Mouse (Mus musculus) granulocyte monocyte progenitor cell, adult 5-6 weeks (primary cell): ENCODE measurements at regions not wholly inside any gene's neighbourhood (a gene's known extent, or its start where the extent isn't known, plus 50 kb on each side); places are given as distances from the start of the nearest gene placed in this dataset.

Source experiments
- ATAC-seq: replicated peaks from 2 replicates; pipeline ENCODE4 v1.8.0; 2016; ENCODE audit warnings: mild to moderate bottlenecking, moderate TSS enrichment, inconsistent platforms; ENCODE audit not compliant: poor library complexity, severe bottlenecking

DNA sequence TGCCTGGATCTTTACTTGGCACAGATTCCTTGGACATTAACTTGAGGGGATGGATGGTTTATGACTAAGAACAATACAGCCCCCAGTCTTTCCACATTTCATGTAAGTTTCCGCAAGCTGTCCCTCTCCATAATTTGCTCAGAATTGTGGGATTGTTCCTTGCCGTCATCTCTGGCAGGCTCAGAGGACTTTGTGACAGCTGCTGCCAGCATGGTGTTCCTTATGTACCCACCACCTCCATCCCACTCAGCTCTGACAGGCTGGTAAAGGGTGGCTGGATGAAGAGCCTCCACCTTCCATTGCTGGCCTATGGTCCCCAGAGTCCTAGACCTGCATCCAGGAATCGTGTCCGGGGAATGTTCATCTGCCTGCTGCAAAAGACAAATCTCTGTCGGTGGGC is 119.1 kb downstream of the Erv3 start:
- ATAC-seq: no peak

DNA sequence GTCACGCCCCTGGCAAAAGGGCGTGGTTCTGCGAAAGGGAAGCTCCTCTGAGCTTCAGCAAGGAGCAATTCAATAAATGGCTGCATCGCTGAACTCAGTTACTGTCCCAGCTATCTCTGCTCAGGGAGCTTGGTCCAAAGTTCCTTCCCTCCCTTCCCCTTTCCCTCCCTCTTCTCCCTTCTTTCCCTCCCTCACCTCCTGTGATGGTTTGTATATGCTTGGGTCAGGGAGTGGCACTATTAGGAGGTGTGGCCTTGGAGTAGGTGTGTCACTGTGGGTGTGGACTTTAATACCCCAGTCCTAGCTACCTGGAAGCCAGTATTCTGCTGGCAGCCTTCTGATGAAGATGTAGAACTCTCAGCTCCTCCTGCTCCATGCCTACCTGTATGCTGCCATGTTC is 120.5 kb downstream of the Erv3 start:
- ATAC-seq: no peak

DNA sequence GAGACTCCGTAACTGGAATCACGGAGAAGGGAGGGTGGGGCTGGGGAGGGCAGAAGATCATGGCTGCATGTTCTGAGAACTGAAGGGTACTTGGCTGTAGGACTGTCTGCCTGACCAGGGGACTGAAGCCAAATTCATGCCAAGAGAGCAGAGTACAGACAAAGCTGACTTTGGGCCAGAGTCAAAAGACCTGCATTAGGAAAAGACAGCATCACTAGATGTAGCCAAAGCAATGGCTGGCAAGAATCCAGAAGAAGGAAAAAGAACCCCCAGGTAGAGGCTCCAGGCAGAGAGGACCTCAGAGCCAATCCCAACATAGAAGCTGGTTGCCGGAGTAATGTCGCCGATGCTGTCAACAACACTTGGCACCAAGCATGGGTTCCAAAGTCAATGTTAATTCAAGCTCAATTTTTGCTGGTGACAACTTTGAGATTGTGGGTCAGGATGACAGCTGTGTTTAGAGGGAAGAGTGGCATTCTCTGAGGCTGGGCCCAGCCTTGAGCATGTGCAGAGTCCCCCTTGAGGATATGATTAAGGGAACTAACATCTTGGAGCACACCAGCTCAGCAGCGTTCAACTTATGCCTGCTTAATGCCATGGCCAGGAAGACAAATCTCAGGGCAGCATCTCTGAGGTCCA is 124.7 kb downstream of the Erv3 start:
- ATAC-seq: no peak

DNA sequence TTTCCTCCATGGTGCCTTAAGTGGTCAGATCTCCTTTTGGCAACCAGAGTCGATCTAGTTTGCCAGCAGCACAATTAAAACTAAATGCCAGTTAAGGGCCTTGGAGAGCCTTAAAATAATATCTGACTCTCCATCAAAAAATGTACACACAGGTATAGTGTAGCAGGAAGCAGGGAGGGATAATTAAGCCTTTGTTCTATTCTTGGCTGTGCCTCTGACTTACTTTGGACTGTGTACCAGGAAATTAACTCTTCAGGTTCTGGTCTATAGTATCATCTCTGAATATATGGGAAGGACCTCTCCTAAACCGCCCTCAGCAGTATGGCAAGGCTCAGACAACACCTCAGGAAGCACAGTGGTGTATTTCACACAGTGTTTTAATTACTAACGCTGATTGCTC is 133.0 kb downstream of the Erv3 start:
- ATAC-seq: no peak

DNA sequence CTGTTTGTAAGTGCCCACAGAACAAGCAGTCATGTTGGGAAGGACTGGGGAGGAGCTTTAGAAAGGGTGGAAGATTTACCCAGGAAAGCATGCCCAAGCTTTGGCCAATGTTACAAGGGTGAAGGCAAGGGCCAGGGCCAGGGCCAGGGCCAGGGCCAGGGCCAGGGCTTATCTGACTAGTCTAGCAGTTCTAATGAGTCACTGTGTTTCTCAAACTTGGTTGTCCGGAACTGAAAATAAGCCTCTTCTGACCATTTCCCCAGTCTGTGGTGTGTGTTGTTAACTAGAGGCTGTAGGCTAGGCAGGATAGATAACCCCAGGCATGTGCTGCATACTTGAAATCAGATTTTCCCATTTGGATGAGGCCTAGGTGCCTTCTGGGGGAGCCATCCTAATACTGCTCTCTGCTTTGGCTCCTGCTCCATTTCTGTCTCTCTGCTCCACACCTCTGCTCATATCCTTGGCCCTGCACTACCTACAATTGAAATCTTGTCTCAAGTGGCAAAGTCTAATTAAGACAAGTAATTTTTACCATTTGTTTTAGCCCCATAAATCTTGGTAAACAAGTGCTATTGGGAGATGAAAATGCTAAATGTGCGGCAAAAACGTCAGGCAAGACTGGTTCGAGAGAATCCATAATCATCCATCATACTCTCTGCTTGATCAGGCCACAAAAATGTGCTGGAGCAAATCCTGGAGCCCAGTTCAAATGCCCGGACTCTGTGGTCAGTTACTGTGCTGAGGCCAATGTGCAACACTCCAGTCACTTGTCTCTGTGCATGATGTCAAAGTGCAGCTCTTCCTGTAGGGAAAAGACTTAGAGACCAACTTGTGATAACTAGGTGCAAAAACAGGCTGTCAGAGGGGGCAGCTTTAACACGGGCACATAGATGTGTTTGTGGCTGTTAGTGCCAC is 137.7 kb downstream of the Erv3 start:
- no peak for ATAC-seq

DNA sequence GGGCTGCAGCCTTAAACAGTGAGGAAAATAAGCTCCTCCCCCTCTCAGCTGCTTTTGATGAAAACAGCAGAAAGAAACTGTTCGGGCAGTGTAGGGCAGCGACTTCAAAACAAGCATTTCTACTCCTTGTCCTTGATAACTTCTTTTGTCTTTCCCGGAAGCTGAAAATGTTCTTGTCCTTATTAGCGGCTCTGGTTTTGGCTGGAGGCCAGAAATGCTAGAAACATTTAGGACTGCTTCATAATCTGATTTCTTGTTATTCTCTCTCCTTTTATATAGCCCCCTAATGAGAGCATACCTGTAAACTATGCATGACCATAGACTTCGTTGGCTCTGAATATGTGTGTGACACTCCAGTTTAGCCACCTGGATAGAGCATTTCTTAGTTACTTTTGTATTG is 142.0 kb downstream of the Erv3 start:
- ATAC-seq: no peak

DNA sequence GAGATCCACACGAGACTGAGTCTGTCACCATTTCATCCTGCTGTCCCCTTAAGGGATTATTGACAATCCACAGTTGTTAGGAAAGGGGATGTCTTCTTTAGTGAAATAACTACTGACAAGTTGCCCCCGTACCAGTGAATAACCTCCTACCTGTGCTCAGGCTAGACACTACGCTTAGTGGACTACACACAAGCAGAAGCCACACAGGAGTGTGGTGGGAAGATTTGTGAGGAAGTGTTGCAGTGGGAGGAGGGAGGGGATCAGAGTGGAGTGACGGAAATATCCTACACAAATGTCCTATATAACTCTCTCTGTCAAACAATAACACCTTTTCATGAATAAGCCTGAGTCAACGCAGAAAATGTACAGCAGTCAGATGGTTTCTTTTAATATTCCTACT is 142.7 kb downstream of the Erv3 start:
- no peak for ATAC-seq

DNA sequence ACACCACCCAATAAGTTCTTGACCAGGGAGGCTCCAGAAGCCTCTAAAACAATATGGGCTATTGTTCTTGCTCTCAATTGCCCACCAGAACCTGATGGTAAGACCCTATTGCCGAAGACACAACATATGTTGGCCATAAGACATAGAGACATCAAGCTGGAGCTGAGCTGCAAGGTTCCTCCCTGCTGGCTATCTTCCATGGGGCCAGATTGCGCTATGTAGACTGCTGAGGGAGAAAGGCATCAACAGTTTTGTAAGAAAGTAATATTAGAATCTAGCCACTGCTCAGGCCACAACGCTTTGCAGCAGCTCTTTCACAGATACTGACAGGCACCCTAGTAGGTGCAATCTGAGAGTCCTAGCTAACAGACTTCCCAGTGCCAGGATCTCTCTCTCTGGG is 144.2 kb downstream of the Erv3 start:
- no peak for ATAC-seq

DNA sequence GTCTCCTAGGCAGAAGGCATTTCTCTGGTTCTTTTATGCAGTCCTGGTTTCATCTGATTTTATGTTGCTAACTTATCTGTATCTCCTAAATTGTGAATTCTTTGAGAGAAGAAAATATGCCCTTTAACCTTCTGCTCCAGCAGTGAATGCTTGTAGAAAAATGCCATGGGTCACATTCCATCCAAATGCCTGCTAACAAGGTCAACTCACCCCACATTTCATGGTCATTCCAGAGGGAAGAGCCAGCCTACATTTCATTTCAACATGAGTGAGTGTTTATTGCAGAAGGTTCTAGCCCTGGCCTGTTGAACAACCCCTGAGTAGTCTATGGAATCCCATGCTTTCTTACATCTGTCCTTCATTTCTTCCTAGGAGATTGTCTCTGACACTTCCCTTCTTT is 147.7 kb downstream of the Erv3 start:
- ATAC-seq: no peak

DNA sequence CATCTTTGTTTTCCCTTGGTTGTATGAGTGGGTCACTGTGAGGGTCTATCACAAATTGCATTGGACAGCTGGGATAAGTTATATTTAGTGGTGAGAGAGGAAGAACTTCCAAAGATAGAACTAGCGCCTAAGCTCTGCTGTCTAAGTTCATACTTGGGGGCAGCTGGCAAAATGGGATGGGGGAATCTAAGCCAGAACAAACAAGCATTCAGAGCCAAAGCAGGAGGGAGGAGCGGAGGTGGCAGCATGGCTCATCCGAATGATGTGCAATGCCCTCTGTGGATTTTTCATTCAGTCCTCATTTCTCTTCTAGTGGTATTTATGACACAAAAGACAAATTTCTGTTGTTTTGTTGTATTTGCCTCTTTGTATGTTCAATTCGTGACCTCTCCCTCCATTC is 144.5 kb upstream of the Adra1d start:
- no peak for ATAC-seq

DNA sequence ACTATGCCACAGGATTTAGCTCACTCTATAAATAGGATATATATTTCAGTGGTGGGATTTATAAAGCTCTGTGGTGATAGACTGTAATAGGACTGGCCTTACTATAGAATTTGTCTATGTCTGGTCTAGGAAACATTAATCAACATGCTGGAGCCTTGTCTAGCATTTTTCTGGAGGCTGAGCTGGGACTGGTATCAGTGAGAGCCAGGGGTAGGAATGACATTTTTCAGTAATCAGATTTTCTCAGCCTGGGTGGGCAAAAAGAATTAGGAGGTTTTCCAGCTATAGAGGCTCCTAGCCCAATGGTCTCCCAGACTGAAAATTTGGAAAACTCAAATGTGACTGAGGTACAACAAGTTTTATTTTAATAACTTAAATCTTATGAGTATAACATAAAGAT is 142.3 kb upstream of the Adra1d start:
- ATAC-seq: no peak

DNA sequence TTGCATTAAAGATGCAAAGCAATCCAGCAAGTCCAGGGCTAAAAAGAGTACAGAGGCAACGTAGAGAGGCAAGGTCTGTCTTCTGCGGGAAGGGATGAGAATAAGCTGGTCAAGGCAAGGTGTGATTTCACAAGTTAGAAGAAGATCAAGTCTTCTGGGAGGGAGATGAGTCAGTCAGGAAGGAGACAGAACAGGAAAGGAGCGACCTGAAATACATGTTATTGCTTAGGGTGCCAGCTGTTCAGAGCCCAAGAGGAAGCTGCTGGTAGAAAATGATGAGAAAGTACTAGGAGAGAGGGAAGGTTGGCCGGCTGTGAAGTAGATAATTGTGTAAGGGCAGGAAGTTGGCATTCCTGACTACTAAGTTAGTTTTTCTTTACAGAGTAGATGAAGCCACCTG is 140.1 kb upstream of the Adra1d start:
- ATAC-seq: no peak

DNA sequence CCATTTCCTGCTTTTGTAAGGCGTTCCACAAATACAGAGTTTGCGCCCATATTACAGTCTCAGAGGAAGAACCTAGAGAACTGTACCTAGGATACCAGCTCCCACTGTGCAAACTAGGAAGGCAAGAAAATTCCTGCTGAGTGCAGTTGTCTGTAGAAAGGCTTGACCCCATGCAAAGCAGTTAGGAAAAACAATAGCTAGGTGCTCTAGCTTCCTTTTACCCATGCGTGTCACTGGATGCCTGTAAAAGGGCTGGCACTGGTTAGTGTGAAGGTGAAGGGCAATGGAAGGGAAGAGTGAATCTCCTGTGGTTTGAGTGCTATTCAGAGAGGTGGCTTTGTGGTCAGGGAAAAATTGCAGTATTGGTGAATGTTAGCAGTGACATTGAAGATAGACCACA is 137.7 kb upstream of the Adra1d start:
- no peak for ATAC-seq

DNA sequence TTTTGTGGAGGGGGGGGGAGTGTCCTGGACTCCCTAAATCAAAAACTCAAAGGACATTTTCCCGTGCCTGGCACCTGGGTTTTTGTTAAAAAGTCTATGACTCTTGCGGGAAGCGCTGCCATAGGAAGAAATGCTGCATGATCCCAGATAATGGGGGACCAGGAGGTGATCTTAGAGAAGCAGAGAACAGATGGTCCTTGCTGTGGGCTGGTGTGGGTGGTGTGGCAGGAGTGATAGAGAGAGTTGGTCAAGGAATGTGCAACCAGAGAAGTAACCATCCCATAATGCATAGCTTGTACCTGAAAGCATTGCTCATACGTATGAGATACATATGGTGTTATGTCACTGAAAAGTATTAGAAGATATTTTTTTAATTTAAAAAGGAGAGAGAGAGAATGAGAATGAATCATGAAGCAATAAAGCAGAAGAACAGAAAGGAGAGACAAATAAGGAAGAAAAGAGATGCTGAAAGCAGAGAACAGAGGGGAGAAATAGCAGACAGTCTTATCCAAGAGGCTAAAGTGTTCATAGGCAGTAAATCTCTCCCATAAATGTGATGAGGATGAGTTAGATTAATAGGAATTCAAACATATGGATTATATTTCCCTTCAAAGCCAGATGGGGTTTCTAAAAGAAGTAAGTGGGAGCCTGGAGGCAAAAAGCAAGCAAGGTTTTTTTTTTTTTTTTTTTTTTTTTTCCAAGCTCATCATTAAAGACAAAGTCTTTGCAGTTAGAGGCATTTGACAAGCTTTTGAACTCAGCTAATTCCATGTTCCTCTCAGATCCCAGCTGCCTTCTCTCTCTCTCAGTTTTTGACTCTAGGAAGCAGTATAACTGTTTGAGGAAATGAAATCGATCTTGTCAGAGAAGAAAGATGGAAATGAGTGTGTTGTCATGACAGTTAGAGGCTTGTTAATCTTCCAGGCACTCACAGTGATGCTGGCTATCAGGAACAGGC is 136.2 kb upstream of the Adra1d start:
- ATAC-seq: no peak

DNA sequence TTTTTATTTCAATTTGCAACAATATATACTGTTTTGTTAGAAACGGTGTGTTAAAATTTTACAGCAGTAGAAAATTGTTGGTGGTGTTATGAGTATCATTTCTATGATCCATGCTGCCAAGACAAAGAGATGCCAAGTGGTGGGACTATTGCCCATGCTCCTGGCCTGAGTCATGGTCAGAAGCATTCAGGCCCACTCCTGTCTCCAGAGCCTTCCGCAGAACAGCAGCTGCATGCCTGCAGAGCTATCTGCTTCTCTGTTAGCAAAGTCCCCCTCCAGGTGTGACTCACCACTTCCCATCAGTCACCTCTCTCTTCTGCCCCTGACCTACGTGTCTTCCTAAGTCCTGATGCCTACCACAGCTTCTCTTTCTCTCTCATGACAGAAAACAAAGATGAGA is 134.2 kb upstream of the Adra1d start:
- ATAC-seq: no peak

DNA sequence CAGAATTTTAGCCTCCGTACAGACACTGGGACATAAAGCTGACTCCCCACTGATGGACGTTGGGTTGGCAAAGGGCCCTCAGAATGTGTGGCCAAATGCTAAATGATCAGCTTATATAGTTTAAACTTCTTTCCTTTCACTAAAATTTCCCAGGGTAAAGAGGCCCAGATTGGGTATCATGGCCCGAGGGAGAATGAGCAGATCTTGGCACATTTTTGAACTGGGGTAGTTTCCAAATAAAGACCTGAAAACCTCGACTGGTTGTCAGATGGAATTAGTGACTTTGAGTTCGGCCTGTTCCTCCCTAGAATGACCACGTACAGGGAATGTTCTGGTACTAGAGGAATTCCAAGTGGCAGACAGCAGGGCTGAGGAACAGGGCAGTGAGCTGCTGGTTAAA is 127.9 kb upstream of the Adra1d start:
- ATAC-seq: no peak

DNA sequence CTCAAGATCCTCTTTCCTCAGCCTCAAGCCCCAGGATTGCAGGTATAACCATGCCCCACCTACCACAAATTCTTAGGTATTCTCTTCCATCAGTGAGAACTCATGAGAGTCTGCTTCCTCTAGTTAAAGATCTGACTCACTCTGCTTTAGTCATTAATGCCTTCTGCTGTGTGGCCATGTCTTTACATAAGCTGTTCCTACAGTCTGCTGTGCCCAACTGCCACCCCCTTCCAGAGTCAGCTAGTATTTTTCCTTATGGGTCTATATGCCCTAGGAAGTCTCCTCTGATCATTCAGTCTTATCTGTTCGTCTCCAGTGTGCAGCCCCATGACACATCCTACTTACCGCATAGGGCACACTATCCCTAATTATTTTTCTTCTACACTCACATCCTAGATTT is 126.2 kb upstream of the Adra1d start:
- ATAC-seq: no peak

DNA sequence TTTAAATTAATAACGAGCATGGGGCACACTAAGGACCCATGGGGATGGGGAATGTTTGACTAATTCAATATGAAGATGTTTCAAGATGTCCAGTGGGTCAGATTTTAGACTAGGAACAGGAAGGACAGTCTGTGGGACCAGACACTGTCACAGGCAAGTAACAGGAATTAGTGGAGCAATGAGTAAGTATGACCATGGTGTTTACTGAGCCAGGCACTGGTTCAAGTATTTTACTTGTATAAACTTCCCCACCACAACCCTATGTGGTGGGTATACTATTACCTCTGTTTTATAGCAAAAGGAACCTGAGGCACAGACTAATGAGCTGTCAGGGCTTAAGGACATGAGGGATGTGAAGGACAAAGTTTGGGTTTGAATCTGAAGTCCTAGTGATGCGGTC is 125.4 kb upstream of the Adra1d start:
- ATAC-seq: no peak

DNA sequence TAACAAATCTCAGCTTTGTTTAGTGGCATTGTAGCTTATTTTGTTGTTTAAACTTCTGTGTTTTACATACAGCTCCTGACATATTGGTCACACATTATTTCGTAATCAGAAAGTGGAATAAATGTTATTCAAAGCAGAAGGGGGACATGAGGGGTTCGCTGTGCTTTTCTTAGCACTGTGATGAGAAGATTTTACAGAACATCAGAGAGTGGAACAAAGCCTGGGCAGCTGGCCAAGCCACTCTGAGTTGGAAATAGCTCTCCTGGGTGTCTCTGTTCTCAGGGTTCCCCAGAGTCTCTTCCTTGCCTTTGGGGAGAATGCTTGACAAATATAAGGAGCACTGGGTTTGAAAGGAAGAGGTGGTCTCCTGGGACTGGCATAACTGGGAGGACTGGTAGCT is 124.7 kb upstream of the Adra1d start:
- ATAC-seq: no peak

DNA sequence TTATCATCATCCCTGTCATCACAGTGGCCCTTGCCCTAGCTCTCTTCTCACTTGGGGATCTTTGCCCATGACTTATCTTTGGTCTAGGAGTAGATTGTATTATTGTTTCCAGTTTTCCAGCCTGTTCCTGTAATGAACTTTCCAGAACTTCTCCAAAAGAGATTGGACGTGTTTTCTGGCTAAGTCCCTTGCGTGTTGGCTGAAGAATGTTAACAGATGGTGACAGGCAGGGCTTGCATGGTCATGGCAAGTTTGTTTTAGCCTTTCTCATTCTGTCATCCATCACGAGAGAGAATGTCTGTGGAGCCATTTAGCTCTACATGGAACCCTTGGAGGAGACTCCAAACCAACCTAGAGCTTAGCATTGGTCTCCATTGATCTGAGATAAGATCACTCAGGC is 123.2 kb upstream of the Adra1d start:
- no peak for ATAC-seq

DNA sequence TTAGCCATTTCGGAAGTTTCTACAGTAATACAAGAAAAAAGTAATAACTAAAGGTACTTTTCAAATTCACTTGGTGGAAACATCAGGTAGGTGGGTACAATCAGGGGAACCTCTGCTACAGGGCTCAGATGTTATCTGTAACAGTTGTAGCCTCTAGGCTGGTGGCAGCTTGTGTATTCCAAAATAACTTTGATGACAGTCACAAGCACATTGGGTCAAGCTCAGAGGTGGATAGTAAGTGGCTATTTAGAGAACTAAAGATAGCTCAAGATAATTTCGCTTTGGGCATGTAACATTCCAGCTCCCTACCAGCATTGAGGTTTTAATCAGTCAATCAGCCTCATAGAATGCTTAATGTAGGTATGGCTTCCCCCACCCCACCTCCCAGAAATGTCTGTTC is 121.7 kb upstream of the Adra1d start:
- no peak for ATAC-seq
